Mouse (Mus musculus) urinary bladder, adult 18-20 months (tissue): ENCODE results near the gene Sptb.

Experiments used
- DNase-seq, 2 experiments: peaks; one replicate each; pipeline ENCODE4 v3.0.0; 2022; ENCODE audit warnings: low spot score in 2 of 2, mixed read lengths in 2 of 2

Gene Sptb

DNA sequence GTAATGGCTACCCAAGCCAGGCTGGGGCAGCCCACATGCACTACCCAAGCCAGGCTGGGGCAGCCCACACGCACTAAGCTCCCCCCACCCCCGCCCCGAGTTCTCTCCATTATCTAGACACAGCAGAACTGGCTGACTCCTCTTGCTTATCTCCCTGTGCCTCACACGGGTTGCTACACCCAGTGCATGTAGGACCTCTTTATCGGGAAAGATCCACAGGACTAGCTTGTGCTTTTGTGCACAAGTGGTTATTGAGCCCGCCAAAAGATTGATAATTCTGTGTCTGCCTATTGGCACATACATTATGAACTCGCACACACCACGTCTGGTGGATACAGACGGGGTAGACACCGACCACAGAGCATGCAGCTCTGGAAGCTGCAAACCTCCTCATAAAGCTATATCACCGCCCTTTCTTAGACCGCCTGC lies 36.5 kb downstream of the Sptb start:
- DNase-seq = no peak

DNA sequence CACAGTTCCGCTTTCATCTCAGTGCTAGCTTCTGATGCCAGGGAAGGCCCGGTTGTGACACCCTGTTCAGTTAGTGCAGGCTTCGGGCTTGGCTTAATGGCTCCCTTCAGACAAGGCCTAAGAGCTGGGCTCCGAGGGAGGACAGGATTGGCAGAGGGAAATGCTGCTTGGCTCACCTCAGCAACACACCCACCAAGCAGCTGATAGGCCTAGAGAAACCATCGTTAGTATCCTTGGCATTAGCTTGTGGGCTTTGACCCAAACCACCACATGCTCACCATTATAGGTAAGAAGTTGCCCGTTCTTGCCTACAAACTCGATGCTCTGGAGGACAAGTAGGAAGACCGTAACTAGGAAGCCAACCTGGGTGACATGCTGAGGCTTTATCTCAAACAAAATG lies 38.3 kb downstream of the Sptb start:
- no peak for DNase-seq

DNA sequence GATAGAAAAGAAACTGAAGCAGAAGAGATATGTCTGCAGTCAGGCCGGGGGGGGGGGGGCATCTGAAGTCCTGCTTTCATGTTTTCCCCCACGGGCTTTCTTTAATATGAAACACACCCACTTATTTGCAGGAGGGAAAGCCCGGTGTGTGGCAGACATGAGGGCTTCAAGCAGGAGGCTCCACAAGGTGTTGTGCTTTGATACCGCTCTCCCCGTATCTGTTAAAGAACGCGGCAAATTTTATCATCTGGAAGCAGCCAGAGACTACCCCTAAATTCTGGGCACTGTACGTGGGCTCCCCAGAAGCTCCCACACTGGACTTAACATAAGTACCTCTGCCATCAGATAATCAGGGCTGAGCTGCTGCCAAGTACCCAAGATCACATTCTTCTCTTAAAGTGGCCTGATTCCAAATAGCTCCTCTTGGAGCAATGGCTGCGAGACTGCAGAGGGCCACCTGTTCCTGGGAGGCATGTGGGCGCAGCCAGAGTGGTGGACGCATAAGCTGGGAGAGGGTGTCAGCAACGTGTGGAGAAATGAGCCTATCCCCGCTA lies 39.7 kb downstream of the Sptb start:
- no peak for DNase-seq

DNA sequence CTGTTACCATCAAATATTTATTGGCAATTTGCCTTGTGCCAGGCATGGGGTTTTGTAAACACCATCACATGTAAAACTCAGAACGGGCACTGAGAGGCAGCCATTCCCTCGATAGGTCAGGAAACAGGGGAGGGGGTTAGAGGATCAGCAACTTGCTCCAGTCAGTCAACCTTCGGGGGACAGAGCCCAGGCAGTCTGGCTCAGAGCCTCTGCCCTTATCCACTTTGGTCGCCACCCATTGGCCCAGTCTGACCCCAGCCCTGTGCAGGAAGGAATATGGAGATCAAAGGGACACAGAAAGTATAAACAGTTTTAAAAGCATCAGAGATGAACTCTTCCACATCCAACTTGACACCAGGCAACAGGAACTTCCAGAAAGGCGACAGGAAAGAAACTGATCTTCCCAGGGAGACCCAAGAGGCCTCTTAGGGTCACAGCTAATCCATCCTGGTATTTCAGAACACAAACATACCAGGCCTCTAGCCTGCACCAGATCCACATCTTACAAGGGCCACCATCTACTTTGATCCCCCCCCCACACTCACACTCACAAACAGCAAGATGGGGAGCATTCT lies 40.3 kb downstream of the Sptb start:
- no peak for DNase-seq

DNA sequence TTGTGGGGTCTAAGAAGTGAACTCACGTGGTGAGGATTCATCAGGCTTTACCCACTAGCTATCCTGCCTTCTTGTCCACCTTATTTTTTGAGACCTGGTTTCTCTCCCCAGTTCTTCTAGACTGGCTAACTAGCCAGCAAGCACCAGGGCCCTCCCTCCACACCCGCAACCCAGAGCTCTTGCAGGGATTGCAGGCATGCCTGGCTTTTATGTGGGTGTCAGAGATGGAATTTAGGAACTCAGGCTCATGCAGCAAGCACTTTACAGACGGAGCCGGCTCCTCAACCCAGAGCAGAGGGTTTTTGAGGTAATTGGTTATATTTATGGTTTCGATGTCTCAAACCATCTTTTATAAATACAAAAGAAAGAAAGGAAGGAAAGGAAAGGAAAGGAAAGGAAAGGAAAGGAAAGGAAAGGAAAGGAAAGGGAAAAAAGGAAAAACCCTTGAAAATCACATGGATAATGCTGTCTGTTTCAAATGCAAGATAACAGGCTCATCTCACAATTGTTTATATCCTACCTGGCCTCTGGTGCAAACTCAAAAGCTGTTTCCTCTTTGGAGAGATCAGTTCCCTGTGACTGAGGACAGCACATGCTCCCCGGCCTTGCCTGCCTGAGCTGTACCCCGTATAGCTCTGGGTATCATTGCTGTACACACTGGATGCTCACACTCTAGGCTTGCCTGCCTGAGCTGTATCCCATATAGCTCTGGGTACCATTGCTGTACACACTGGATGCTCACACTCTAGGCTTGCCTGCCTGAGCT lies 41.5 kb downstream of the Sptb start:
- no peak for DNase-seq

DNA sequence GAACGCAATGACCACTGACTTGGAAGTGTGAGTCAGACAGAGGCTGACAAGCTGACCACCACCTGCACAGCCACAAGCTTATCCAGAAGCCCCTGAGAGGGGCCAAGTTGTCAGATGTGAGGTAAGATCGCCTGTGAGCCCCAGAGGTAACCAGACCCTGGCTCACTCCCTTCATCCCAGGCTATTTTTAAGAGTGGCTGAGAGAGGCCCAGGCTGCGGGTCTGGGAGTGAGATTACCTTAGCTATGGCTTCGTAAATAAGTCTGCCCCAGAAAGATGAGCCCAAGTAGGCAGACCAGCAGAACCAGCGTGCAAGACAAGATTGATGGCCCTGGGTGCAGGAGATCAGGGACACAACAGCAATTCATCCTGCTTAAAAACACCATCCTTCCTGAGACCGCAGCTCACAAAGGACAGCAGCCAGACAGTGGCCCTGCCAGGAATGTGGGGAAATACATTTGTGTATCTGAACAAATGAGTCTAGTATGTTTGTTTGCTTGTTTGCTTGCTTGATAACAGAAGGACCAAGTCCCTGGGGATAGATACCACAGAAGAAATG lies 58.5 kb downstream of the Sptb start:
- no peak for DNase-seq

DNA sequence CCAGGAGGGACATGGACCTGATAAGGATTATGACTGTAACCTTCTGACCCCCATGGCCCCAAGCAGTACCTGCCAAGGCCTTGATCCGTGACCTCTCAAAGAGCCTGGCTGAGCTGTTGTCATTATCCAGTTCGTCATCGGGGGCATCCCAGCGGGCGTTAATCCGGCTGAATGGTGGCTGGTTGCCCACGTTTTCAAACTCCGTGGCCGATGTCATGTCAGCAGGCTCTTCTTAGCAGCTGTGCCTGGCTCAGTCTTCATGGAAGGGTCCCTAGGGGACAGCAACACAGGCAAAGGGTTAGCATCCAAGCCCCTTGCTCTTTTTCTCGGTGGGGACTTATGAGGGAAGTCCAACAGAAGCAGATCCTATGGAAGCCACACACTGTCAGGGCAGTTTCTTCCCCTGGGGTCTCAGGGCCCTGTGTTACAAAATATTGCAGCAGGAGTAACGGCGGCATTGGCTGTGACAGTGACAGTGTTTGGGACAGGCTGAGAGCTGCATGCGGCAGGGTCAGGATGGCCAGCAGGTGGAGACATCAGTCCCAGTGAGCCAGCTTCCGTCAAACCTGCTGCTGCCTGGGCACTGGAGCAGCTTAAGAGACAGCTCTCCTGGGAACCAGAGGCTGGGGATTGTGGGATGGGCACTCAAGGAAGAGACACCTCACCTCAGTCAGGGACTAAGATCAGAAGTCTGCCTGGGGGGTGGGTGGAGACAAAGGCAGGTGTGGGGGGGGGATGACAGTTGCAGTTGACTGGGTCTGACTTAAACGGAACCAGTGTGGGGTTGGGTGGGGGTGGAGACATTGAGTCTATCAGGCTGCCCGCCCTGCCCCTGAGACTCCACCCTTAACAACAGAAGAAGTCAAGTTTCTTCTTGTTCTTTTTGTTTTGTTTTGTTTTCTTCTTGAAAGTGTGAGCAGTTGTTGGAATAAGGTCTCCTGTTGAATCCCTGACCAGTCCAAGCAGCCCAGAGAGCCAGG lies 60.3 kb downstream of the Sptb start:
- DNase-seq = peak; percentile 21 to 55

DNA sequence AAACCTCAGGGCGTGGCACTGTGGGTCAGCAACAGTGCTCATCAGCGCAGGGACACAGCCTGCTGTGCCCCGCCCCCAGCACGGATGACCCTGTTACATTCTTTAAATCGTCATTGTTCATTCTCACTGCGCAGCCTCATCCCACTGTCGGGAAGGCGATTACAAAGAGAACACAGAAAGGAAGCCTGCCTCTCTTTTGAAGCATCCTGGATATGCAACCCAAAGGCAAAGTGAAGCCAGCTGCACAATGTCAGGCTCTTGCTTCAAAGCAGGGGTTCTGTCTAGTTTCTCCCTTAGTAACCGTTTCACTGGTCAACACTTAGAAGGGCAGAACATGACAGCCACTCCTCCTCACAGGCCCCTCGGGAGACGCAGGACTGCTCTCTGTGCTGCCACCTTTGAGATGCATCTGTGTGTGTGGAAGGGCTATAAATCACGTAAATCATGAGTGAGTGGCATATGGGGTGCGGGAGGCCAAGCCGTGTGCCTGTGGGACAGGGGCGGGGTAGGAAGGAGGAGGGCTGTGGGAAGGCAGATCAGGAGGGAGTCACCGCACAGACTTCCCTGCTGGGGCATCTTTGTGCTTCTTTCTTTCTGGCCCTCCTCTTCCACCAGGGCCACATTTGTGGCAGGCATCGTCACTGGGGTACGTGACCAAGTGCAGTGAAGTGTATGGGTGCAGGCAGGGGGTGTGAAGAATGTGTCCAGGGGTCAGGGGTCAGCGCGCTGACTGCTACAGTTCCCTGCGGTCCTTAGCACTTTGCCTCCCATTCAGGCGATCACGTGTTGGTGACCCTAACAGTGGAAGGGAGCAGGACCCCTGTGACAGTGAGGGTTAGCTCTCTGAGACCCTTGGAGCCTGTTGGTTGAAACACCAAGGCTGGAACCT lies 64.9 kb downstream of the Sptb start:
- DNase-seq = no peak

DNA sequence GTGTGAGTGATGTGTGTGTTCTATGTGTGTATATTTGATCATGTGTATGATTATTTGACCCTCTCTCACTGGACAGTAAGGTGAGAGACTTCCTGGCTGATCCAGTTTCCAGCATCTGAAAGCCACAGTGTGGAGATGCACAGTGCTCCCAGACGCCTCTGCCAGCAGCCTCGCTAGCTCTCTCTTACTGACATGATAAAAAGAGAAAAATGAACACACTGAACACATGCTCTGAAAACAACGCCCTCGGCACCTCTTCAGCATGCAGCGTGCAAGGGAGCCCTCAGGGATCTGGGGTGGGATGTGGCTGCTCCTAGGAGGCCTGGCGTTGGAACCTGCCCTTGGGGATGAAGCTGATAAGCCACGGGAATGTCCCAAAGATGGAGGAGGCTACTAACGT lies 66.7 kb downstream of the Sptb start:
- DNase-seq = no peak

DNA sequence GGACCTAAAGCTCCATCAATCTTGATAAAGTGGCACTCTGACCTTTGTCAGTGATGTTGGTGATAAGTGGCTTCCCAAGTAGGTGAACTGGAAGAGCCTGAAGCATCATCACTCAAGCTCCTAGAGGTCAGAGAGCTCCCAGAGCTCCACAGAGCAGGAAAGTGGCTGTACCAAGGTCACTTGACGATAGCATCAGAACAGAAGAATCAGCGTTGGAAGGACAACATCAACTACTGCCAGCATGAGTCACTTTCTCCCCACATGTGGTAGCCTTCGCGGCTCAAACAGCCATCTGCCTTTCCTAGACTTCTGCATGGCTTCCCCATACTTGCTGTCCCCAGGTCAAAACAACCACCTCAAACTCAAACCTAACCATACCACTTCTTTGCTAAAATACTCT lies 67.7 kb downstream of the Sptb start:
- DNase-seq = no peak

DNA sequence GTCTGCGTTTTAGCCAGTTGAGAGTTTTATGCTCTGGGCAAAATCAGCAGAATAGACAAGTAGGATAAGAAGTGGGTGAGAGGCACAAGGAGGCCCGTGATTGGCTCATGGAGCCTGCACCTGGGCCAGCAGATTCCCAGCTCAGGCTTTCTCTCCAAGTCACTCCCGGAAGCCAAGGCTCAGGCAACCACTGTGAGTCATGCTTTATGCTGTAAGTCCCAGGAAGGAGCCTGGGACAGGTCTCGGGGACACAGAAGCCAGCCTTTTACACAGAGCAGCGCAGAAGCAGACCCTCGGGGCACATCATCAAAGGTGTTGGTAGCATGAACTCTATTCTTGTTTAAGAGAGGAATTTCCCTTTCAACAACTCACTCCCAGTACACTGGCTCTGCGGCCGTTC lies 69.7 kb downstream of the Sptb start:
- DNase-seq = no peak

DNA sequence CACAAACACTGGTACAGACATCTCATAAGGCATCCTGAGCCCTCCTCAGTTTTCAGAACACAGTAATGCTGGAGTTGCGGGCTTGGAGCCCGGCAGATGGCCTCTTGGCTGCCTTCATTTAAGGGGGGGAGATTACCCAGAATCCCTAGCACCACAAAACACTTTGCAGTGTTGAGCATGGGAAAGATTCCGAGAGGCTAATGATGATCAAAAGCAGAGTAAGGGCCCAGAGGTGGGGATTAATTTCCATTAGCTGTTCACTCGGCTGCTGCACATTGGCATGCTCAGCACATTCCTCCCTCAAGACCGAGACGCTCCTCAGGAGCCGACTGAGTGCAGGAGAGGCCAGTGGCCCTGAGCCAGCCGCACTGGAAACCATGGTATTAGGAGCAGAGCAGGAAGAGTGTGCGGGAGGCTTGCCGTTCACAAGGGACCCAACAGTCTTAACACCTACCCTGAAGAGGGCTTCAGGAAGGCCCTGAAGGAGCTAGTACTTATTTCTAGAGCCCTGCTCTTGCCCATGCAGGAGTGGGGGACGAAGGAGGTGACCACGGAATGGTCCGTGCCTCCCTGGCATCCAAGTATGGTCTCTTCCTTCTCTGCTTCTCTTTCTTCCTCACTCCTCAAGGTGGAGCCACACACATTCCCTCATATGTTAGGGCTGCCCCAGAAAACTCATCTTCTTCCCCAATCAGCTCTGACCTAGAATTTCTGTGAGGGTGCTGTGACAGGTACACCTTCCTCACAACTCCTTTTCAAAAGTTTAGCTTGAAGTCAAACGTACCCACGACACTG lies 75.3 kb downstream of the Sptb start:
- no peak for DNase-seq

DNA sequence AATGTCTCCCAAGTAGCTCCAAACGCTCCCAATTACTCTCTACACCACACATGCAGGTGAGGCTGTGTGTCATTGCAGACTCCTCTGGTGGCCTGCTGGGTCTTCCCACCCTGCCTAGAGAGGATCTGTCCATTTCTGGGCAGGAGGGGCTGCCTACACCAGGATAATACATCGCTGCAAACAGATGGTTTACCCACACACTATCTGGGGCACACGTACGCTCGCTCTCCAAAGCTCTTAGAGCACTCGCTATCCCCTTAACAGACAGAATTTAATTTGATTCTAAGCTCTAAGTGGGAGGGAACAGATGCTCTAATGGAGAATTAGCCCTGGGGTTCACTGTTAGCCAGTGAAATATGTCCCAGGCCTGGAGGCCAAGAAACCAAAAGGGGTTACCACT lies 87.0 kb downstream of the Sptb start:
- no peak for DNase-seq

DNA sequence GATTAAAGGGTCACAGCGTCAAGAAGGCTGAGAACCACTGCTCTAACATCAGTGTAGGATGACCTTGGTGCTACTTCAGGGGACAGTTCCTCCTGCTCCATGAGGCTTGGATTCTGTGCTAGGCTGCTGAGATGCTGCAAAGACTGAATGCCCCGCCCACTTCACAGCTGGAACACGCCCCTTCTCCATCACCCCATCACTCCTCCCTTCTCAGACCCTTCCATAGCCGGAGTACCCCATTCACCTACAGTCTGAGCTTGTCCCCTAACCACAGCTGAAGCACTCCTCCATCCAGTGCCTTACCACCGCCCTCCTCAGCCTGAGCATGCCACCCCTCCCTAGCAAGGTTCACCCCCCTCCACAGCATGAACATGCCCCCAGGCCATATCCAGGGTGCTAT lies 90.5 kb downstream of the Sptb start:
- DNase-seq = no peak

DNA sequence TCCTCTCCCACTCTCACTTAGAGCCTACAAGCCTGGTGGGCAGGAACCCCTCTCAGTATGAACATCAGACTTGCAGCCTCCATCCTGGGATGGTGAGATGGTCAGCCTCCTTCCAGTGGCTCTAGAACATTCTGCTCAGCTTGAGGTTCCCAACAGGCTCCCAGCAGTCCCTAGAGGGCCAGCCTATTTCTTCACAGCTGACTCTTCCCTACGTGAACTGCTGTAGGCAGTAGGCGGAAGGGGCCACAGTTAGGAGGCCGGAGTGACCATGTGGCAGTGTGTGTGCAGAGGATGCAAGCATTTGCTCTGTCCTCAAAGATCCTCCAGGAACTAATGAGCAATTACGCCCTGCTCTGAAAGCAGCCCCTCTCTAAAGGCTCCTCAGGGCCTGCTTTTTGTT lies 92.2 kb downstream of the Sptb start:
- DNase-seq = no peak

DNA sequence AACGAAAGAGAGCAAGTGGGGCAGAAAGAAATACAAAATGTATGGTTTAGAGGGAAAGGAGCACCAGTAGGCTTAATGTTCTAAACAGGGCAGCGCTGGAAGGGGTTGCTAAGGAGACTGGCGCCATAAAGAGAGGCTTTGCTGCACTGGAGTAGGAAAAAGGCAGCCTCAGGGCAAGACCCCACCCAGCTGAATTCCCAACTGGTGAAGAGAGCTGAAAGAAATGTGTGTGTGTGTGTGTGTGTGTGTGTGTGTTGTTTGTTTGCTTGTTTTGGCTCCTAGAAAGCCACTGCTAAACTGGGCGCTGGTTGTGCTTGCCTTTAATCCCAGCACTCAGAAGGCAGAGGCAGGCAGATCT lies 94.8 kb downstream of the Sptb start:
- no peak for DNase-seq

DNA sequence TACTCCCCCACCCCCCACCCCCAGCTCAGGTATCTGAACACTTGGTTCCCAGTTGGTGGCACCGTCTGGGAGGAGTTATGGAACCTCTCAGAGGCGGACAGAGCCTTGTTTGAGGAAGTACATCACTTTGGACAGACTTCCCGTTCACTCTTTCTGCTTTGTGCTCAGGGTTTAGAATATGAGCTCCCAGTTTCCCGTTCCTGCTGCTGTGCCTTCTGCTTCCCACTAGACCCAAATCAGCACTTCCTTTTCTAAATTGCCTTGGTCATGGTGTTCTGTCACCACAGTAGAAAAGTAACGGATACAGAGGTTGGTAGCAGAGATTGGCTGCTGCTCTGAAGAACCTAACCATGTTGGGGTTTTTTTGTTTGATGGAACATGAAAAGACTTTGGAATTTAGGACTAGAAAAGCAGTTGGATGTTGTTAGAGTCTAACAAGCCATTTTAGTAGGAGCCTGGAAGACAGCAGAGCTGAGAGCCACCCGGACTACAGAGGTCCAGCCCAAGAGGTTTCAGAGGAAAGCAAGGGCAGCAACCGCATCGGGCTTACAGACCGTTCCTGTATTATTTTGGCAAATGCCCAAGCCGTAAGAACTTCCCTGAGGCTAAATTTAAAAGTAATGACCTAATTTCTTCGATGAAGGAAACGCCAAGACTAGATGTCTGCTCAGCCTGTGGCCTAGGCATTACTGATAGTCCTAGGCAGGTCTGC lies 95.3 kb downstream of the Sptb start:
- DNase-seq = no peak

DNA sequence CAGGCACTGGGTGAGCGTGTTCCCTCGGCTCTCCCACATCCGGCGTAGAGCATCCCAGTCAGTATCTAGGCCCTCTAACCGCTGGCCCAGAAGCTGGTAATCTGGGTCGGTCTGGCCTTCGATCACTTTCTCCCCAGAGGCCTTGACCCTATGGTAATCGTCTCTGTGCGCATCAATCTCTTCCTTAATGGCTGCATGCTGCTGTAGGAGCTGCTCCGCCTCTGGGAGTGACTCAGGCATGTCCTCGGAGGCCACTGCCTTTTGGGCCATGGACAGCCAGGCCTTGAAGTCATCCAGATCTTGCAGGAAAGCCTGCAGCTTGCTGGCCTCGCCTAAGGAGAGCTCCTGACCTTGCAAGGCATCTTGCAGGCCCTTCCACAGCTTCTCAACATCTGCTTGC lies 97.7 kb downstream of the Sptb start:
- no peak for DNase-seq

DNA sequence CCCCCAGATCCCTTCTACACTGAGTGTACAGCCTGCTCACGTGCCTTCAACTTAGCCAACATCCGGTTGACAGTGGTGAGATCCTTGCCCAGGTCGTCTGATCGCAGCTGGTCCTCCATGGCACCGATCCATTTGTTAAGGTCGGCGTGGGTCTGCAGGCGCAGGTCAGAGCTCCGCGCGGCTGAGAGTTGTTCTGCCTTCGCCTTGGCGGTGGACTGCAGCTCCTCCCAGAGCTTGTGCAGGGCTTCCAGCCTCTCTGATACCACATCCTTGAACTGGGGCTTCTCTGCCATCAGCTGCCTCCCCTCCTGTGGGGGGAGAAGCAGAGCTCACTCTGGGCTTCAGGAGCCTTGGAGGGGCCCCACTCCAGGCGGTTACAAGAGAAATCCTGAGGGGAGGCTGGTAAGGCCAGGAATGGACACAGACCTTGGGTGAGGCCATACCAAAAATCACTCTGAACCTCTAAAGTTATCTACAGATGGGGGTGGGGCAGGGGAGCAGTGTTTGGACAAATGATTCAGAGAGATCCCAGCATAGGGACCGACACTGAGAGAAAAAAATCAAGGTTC lies 101.3 kb downstream of the Sptb start:
- no peak for DNase-seq
